Mouse (Mus musculus) heart, embryonic 14.5 days (tissue): ENCODE results near the gene Slc30a2. TPM values are rescaled to one million over a fixed set of nuclear protein-coding genes. Genes with fewer than 3 reads are reported as not detected.
A peak's percentile ranks its signal among the peaks of the same experiment; 100 is the strongest.

Experiments used
- ATAC-seq: fragments of 200-750 bp; cut with Nextera tagmentation; 2 replicates; pipeline ENCODE4 v1.8.0; 2017; ENCODE audit warnings: low read depth, moderate TSS enrichment; ENCODE audit not compliant: insufficient number of reproducible peaks, insufficient read depth, low FRiP score
- H3K27ac ChIP-seq, 2 experiments: fragments of 200-500 bp in 1 of 2; fragments of 300-500 bp in 1 of 2; sonication (generic) in 1 of 2; replicated peaks in 1 of 2; 2 replicates each; pipeline ENCODE4 v1.5.1; 2012 to 2014; ENCODE audit warnings: low read depth in 2 of 2, low read length in 2 of 2, control low read depth in 1 of 2, mild to moderate bottlenecking in 1 of 2, mixed read lengths in 1 of 2; ENCODE audit not compliant: control insufficient read depth in 1 of 2, insufficient read depth in 1 of 2
- H3K27me3 ChIP-seq: fragments of 300-500 bp; sonication (generic); 2 replicates; pipeline ENCODE4 v1.6.1; 2014; ENCODE audit warnings: mild to moderate bottlenecking, low read length, control low read depth; ENCODE audit not compliant: control insufficient read depth, insufficient read depth
- H3K36me3 ChIP-seq: fragments of 300-500 bp; sonication (generic); 2 replicates; pipeline ENCODE4 v1.6.1; 2014; ENCODE audit warnings: mild to moderate bottlenecking, control low read depth, low read length, mixed read lengths; ENCODE audit not compliant: control insufficient read depth, insufficient read depth
- H3K4me1 ChIP-seq, 2 experiments: fragments of 200-500 bp in 1 of 2; fragments of 300-500 bp in 1 of 2; sonication (generic) in 1 of 2; 2 replicates each; pipeline ENCODE4 v1.6.1; 2012 to 2014; ENCODE audit warnings: low read length in 2 of 2, control low read depth in 1 of 2, mixed read lengths in 1 of 2; ENCODE audit not compliant: control insufficient read depth in 2 of 2, insufficient read depth in 2 of 2
- H3K4me2 ChIP-seq: fragments of 300-500 bp; sonication (generic); 2 replicates; pipeline ENCODE4 v1.6.1; 2014; ENCODE audit warnings: mild to moderate bottlenecking, low read length
- H3K4me3 ChIP-seq, 2 experiments: fragments of 200-500 bp in 1 of 2; fragments of 300-500 bp in 1 of 2; sonication (generic) in 1 of 2; 2 replicates each; pipeline ENCODE4 v1.5.1; 2012 to 2014; ENCODE audit warnings: low read length in 2 of 2, mild to moderate bottlenecking in 2 of 2, control low read depth in 1 of 2, low read depth in 1 of 2, moderate library complexity in 1 of 2; ENCODE audit not compliant: control insufficient read depth in 1 of 2, insufficient read depth in 1 of 2
- H3K9ac ChIP-seq: fragments of 300-500 bp; sonication (generic); 2 replicates; pipeline ENCODE4 v1.6.1; 2014; ENCODE audit warnings: mild to moderate bottlenecking, low read length
- H3K9me3 ChIP-seq: fragments of 300-500 bp; sonication (generic); 2 replicates; pipeline ENCODE4 v1.6.1; 2016; ENCODE audit warnings: low read length, control low read depth; ENCODE audit not compliant: control insufficient read depth
- whole genome bisulfite sequencing: fragments of 180-500 bp; shearing (Covaris S2); extraction: QIAGEN DNeasy Blood & Tissue Kit; methylation state at CpG from one replicate; pipeline ENCODE4 v1.1.7; 2014; 5-methylcytosine and 5-hydroxymethylcytosine counted together
- polyA plus RNA-seq: library from polyadenylated mRNA; unstranded; fragments of >200 nt; fragmentation: Nextera tagmentation; extraction: Ambion mirVana; gene quantifications from 2 replicates; pipeline ENCODE4 v1.2.1, GENCODE M21; 2014

Slc30a2 gene
- polyA plus RNA-seq, 1 experiment from 2014 or later, result 0.08 TPM

DNA sequence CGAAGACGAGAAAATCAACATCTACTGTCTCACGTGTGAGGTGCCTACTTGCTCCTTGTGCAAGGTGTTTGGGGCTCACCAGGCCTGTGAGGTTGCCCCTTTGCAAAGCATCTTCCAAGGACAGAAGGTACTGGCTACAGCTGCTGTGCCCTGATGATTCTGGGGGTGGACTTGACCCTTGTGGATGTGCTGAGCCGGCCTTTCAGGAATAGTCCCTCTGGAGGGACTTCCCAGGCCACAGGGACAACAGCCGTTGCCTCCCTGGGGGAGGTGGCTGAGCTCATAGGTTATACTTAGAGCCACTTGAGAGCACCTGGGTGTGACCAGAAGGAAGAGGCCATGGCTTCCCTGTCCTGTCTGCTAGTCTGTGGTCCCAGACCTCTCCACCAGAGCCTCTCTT lies 23.3 kb upstream of the Slc30a2 start:
- 51% methylated on average over 5 of the region's 5 CpGs for WGBS
- peaks cover 74% of the 10 kb centered on the region for H3K36me3 ChIP-seq
- peak overlapping the region; percentile 13 to 58; a peak in 3 of 4 replicates for H3K27ac ChIP-seq

GRCm38 (mm10) chr4:134321524-134321923 lies 21.5 kb upstream of the Slc30a2 start:
- H3K4me1 ChIP-seq, result peaks cover 17 to 38% of the 10 kb centered on the region in 2 experiments
- no peak overlapping the region for H3K27ac ChIP-seq
- H3K9me3 ChIP-seq, result no peaks in the 10 kb centered on the region
- no peak overlapping the region for H3K9ac ChIP-seq
- no peaks in the 10 kb centered on the region for H3K27me3 ChIP-seq
- 60% methylated on average over 3 of the region's 3 CpGs for WGBS
- H3K4me2 ChIP-seq, result no peak overlapping the region
- H3K36me3 ChIP-seq, result peaks cover 93% of the 10 kb centered on the region
- ATAC-seq, result no peak
- no peak overlapping the region for H3K4me3 ChIP-seq

More for the DNA sequence above, 23.3 kb upstream of the Slc30a2 start:
- no peak for ATAC-seq
- Histone ChIP-seq H3K4me3 (no peak overlapping the region), H3K4me2 (peak overlapping the region; percentile 70), H3K27me3 (no peaks in the 10 kb centered on the region), H3K9me3 (no peaks in the 10 kb centered on the region), H3K4me1 (peaks cover 19 to 40% of the 10 kb centered on the region in 2 experiments), H3K9ac (peak overlapping the region; percentile 60; the same call in 1 of the 2 replicates)

DNA sequence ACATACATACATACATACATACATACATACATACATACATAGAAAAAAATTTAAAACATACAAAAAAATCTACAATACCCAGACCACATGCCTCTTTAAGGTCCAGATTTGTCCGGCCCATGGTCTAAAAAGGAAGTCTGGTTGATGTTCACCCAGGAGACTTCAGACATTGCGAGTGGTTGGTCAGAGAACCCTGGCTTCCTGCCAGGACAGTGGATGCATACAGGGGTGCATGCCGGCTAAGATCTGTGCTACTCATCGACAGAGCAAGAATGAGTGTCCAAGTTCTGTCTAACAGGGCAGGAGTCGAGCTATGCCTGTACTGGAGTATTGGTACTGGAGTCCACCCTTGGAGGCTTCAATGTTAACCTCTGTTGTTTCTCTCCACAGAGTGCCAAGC lies 18.3 kb upstream of the Slc30a2 start:
- ATAC-seq, result no peak

DNA sequence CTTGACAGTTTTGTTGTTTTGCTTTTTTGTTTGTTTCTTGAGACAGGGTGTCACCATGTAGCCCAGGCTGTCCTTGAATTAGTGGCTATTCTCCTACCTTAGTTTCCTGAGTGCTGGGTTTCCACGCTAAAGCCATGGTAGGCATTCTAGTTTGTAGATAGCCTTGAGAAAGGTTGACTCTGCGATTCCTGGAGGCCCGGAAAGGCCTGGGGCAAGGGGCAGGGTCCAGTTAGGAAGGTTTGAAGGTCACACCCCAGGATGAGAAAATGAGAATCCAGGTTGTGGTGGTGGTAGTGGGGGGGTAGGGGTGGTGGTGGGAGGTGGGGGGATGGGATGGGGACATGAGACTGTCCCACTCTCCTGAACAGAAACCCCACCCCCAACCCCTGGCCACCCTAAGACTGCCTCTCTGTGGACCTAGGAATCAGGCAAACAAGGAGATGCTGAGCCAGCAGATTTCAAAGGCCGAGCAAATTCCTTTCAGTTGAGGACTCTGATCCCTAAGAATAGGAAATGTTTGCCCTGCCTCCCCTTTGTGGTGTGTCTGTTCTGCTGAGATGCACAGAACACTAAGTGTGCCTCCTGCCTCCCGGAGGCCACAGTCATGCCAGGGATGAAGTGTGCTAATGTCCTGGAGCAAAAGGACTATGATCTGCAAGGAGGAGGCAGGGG lies 16.0 kb upstream of the Slc30a2 start:
- H3K4me3 ChIP-seq, result no peak overlapping the region
- no peak overlapping the region for H3K4me2 ChIP-seq
- peaks cover 4 to 21% of the 10 kb centered on the region in 2 experiments; a peak in 3 of 4 replicates for H3K4me1 ChIP-seq
- WGBS, result 57% methylated on average over 5 of the region's 5 CpGs
- no peaks in the 10 kb centered on the region for H3K27me3 ChIP-seq
- peaks cover 76% of the 10 kb centered on the region for H3K36me3 ChIP-seq
- ATAC-seq, result no peak
- no peak overlapping the region for H3K9ac ChIP-seq
- no peak overlapping the region for H3K27ac ChIP-seq
- H3K9me3 ChIP-seq, result no peaks in the 10 kb centered on the region

More for the DNA sequence above, 18.3 kb upstream of the Slc30a2 start:
- Histone ChIP-seq H3K9ac (no peak overlapping the region), H3K27ac (no peak overlapping the region), H3K4me2 (no peak overlapping the region), H3K4me3 (no peak overlapping the region), H3K27me3 (no peaks in the 10 kb centered on the region), H3K9me3 (no peaks in the 10 kb centered on the region), H3K36me3 (peaks cover 95% of the 10 kb centered on the region), H3K4me1 (peaks cover 4 to 21% of the 10 kb centered on the region in 2 experiments; a peak in 3 of 4 replicates)
- WGBS, result 37% methylated on average over 5 of the region's 5 CpGs

DNA sequence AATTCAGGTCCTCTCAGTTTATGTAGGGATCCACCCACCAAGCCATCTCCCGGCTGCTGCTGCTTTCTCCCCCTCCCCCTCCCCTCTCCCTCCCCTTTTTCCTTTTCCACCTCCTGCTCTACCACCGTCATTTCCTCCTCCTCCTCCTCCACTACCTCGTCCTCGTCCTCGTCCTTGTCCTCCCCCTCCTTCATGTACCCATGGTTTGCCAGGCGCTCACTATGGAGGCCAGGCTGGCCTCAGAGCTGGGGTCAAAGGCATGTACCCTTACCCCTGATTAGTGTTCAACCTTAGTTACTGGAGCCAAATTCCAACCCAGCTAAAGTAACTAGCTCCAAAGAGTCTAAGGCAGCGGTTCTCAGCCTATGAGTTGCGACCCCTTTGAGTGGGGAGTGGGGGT lies 14.8 kb upstream of the Slc30a2 start:
- H3K4me1 ChIP-seq, result peaks cover 4 to 21% of the 10 kb centered on the region in 2 experiments; a peak in 3 of 4 replicates
- H3K9ac ChIP-seq, result no peak overlapping the region
- H3K9me3 ChIP-seq, result no peaks in the 10 kb centered on the region
- WGBS, result 55% methylated on average over 8 of the region's 8 CpGs
- peaks cover 65% of the 10 kb centered on the region for H3K36me3 ChIP-seq
- H3K27ac ChIP-seq, result no peak overlapping the region
- H3K4me2 ChIP-seq, result no peak overlapping the region
- no peak overlapping the region for H3K4me3 ChIP-seq
- no peak for ATAC-seq
- H3K27me3 ChIP-seq, result no peaks in the 10 kb centered on the region

- Histone ChIP-seq H3K4me1 (peaks cover 4 to 21% of the 10 kb centered on the region in 2 experiments; a peak in 3 of 4 replicates), H3K9ac (no peak overlapping the region), H3K4me2 (no peak overlapping the region), H3K27ac (no peak overlapping the region), H3K9me3 (no peaks in the 10 kb centered on the region), H3K36me3 (peaks cover 58% of the 10 kb centered on the region), H3K4me3 (no peak overlapping the region), H3K27me3 (no peaks in the 10 kb centered on the region)
- WGBS, result 70% methylated on average over 8 of the region's 8 CpGs
- ATAC-seq, result no peak
Measured at GRCm38 (mm10) chr4:134328832-134329231, 14.1 kb upstream of the Slc30a2 start.

- H3K27ac ChIP-seq, result peak overlapping the region in 1 of 2 experiments; percentile 19; a peak in 2 of 4 replicates
- no peak overlapping the region for H3K4me2 ChIP-seq
- peaks cover 4 to 16% of the 10 kb centered on the region in 2 experiments; a peak in 3 of 4 replicates for H3K4me1 ChIP-seq
- H3K4me3 ChIP-seq, result no peak overlapping the region
- H3K36me3 ChIP-seq, result peaks cover 43% of the 10 kb centered on the region
- H3K9ac ChIP-seq, result no peak overlapping the region
- ATAC-seq, result no peak
- H3K27me3 ChIP-seq, result no peaks in the 10 kb centered on the region
- H3K9me3 ChIP-seq, result no peaks in the 10 kb centered on the region
- WGBS, result 53% methylated on average over 5 of the region's 5 CpGs
Measured at GRCm38 (mm10) chr4:134330281-134330680, 12.7 kb upstream of the Slc30a2 start.
